Mouse (Mus musculus) natural killer cell, adult 2 months (primary cell): ENCODE data around the gene Cit.

Experiments
- DNase-seq, 2 experiments: peaks; one replicate each; pipeline ENCODE4 v3.0.0; 2022; ENCODE audit warnings: low spot score in 2 of 2

Gene Cit

GRCm38 (mm10) chr5:116009091-116009851 lies 164.2 kb downstream of the Cit start:
- DNase-seq: no peak

DNA sequence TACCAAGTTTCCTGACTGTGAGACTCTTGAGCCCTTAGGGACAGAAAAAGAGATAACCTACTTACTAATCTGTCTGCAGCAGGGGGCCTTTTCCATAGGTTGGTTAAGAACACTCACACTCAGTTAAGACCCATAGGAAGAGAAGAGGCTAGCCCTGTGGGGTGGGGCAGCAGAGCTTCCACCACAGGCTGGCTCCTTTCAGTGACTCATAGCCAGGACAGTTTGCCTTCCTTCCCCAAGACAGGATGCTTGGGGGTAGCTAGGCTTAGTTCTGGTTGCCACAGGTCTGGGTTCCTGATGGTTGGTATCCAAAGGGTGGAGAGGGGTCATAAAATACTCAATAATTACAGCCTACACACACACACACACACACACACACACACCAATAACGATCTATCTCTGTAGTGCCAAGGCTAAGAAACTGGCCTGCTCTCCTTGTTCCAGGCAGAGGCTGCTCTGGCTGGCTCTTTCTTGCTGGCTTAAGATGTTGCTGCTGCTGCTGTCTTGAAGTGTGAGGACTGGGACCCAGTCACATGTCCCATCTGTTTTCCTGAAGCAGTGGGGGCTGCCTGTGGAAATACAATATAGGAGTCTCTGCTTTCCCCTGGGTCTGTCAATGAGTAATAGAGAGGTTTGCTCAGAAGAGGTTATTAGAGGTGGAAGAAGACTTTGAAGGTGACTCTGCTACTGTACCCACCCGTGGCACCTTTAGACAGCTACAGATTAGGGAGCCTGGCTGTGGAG lies 165.0 kb downstream of the Cit start:
- no peak for DNase-seq

- DNase-seq: no peak
Observed at GRCm38 (mm10) chr5:116011700-116012099, 166.6 kb downstream of the Cit start.

- no peak for DNase-seq
Observed at GRCm38 (mm10) chr5:116012503-116012902, 167.4 kb downstream of the Cit start.

DNA sequence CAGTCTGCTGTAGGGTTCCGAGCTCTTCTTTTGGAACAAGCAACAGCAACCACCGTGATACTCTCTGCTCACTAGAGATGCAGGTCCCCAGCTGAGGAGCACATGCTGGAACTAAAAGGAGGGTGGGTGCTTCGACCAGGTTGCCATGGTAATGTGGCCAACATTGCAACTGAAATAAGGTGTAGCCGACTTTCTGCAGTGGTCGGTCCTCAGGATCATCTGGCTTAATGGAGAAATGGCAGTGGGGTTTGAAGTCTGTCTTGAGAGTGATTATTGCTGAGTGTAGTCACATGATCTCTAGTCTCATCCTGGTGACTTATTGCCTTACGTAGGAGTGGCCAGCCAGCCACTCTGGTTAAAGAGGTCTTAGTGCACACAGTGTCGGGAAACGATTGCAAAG lies 168.7 kb downstream of the Cit start:
- DNase-seq: no peak

DNA sequence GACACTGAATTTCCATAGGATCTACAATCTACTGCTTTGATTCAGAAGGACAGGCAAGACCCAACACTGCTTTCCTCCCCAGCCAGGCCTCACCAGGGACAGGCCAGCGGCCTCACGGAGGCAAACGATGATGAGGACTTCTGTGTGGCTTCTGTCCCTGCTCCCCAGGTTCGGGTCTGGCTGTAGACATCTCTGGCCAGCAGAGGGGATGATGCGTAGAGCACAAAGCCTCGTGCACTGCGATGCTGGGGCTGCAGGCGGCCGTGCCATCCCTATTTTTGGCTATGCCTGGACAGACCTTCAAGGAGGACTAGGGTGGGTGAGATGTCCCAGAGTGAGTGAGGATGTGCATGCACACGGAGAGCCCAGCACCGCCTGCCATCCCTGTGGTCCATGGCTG lies 169.2 kb downstream of the Cit start:
- no peak for DNase-seq

DNA sequence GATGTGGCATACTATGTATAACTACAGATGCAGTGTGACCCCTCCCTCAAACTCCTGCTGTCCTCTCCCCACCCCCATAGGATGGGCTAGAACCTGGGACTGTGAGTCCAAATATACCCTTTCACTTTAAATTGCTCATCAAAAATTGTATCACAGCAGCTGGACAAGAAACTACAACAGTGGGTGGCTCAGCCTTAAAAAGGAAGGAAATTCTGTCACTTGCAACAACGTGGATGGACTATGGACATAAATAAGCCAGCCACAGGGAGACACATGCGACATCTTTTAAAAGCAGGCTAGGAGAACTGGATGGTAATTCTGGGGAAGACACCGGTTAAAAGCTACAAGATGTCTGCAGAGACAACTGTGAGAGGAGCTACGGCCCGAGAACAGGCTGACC lies 171.5 kb downstream of the Cit start:
- no peak for DNase-seq

GRCm38 (mm10) chr5:116017391-116017790 lies 172.3 kb downstream of the Cit start:
- no peak for DNase-seq

DNA sequence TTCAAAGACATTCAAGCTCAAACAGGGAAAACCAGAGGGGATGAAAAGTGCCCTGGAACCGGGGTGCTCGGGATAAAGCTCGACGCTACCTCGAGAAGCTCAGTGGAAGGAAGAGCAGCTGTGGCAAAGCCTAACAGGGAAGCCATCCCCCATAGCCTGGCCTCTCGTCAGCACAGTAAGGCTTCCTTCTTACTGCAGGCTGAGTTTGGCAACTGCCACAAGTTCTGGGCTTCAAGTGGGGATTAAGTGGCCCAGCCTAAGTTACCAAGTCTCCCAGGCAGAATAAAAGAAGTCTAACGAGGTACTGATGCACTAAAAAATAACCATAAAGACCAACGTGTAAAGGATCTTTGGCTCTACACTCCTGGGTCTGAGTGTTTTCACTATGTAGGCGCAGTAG lies 173.1 kb downstream of the Cit start:
- no peak for DNase-seq

DNA sequence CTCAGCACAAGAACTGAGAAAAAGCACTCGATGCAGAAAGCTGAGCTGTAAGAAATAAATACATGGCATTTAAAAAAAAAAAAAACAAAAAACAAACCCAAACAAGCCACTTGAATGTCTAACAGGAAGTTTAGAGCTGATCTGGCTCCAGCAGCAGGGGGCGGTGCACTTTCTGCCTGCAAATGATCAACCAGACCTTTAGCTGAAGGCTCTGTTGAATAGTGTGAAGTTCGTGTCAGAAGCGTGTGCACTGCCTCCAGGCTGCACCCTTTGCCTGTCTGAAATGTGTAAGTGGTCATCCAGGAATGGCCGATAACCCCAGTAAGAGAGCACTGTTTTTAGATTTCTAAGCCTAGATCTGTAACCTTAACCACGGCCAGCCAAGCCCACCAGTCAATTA lies 173.7 kb downstream of the Cit start:
- DNase-seq: no peak

GRCm38 (mm10) chr5:116019371-116019770 lies 174.3 kb downstream of the Cit start:
- DNase-seq: no peak

- no peak for DNase-seq
Observed at GRCm38 (mm10) chr5:116021552-116021951, 176.5 kb downstream of the Cit start.

DNA sequence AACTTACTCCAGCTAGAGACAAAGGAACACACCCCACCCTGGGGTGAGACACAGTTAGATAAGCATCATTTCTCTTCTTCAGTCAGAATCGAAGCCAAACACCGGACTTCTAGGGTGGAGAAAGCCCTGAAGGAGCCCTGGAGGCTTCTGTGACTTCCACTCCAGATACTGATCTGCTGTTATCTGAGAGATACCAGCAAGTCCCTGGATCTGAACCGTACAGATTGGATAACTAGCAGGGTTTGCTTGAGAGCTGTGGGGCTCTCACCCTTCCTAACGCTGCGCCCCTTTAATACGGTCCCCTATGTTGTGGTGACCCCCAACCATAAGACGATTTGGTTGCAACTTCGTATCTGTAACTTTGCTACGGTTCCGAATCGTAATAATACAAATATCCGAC lies 177.1 kb downstream of the Cit start:
- no peak for DNase-seq

GRCm38 (mm10) chr5:116022658-116023200 lies 177.7 kb downstream of the Cit start:
- DNase-seq: no peak

- peak in 1 of 2 experiments; percentile 19 for DNase-seq
Observed at GRCm38 (mm10) chr5:116023251-116023661, 178.2 kb downstream of the Cit start.

GRCm38 (mm10) chr5:116023821-116024284 lies 178.8 kb downstream of the Cit start:
- no peak for DNase-seq

DNA sequence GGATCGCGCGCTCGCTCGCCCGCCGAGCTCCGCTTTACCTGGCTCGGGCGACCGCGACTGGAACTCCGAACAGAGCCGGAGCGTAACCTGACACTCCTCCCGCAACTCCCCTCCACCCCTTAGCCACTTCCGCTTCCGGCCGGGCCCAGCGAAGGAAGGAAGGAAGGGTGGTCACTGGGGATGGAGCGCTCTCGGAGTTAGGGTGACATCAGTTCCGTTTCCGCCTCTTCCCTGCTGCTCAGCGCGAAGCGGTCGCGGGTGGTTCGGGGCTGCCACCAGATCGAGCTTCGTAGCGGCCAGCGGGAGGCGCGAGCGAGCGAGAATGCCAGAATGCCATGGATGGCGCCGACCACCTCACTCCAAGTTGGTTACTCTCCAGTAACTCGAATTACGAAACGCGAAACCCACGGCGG lies 179.3 kb downstream of the Cit start, which contains the start of gene Prkab1:
Prkab1 (minus strand) TSS at position 182 of the 413 bp plus-strand sequence.
- DNase-seq: peak; percentile 91

DNA sequence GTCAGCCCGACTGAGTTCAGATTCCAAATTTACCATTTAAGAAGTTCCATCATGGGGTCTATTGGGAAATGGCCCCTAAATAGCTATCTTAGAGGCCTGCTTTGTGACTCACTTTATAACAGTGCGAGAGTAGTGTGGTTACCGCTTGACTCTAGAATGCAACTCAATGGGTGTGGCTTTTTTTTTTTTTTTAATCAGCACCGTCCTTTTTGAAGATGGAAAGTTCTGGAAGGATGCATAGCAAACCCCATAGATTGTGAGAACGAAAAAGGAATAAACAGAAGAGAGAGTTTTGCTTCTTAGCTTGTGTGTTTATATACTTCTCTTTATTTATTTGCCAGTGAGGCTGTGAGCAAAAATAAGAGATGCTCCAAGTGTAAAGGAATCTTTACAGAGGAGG lies 181.0 kb downstream of the Cit start:
- no peak for DNase-seq

- no peak for DNase-seq
Observed at GRCm38 (mm10) chr5:116026561-116026960, 181.5 kb downstream of the Cit start.

GRCm38 (mm10) chr5:116029071-116029470 lies 184.0 kb downstream of the Cit start:
- peak; percentile 51 to 52 for DNase-seq

DNA sequence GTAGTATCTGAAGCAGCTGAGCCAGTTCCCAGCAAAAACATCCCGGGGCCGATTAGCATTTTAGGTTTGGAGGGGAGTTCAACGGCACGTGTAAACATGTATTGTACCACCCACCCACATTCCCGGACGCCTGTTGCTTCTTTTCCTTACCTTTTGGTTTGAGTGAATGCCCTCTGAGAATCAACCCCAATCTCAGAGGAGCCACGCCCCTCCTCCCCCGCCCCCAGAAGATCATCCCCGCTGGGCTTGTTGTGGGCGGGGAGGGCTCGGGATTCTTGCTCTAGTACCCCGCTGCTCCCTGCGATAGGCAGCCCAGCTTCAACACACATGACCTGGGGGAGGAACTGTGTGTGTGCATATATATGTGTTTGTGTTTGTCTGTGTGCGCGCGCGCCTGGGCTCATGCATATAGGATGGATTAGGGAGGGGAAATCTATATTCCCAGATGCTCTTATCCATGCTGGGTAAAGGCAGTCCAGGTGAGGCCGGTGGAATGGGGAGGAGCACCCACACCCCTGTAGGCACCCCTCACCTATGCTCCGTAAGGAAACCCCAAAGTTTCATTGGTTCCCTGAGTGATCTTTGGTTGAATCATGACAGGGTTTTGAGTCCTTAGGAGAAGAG lies 185.6 kb downstream of the Cit start:
- DNase-seq: no peak

DNA sequence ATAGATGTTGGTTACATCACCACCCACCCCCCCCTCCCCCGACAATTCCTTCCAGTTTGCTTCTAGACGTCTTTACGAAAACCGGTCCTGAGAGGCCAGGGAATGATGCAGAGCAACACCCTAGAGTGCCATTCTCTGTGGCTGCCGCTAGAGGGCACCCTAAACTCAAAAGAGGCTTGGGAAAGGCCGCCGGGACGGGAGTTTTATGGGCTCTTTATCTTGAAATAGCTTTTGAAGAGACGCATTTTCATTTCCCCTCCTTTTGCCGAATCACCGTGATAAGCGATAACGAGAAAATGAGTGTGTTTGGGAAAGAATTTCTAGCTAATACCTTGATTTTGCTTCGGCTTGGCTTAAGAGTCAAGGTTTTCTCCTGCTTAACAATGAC lies 186.1 kb downstream of the Cit start:
- peak; percentile 38 to 61 for DNase-seq
